ENCODE assay signal across 9 mouse cellular contexts in genomic region chr7:128532441-128533166, GRCm38 (mm10). TPM values are rescaled to one million over a fixed set of nuclear protein-coding genes. Genes with fewer than 3 reads are reported as not detected.
A peak's percentile ranks its signal among the peaks of the same experiment; 100 is the strongest.
DNase-seq lines count a peak whose midpoint lies in the region; ATAC-seq and TF ChIP-seq lines count a peak whose summit lies in the region.
"Had no signal": no experiment of that assay in that cellular context is flagged by ENCODE, and none has a peak within 500 bp of the region (broad histone marks: within the 10 kb centered on the region; RNA-seq: fewer than 3 reads in every experiment).

No protein-coding gene starts in this region.

- no peak for ATAC-seq in intestine, postnatal 0 days
- no peak for ATAC-seq in monocyte, adult 5-6 weeks (replicated peaks; ENCODE audit: insufficient number of reproducible peaks, low FRiP score, low TSS enrichment, poor library complexity, severe bottlenecking)

- no peak overlapping the region for H3K9ac ChIP-seq in intestine, postnatal 0 days (ENCODE audit: low read depth, low read length)
- H3K9ac ChIP-seq: liver, embryonic 14.5 days; neural tube, embryonic 12.5 days had no signal

- H3K4me2 ChIP-seq in intestine, postnatal 0 days (replicated peaks; ENCODE audit: low read depth) = no peak overlapping the region
- H3K4me2 ChIP-seq: neural tube, embryonic 12.5 days had no signal

- H3K27ac ChIP-seq in kidney, adult 2 months (ENCODE audit: insufficient read depth, low read depth, low read length) = peak overlapping the region; percentile 8; the same call in 1 of the 2 replicates
- peak overlapping the region; percentile 32 for H3K27ac ChIP-seq in embryonic facial prominence, embryonic 10.5 days (replicated peaks)
- H3K27ac ChIP-seq in intestine, postnatal 0 days (ENCODE audit: low read depth, low read length) = peak overlapping the region; percentile 35; the same call in 1 of the 2 replicates
- H3K27ac ChIP-seq: liver, embryonic 14.5 days; neural tube, embryonic 12.5 days had no signal

- WGBS in kidney, adult 2 months = 67% methylated on average over 6 of the region's 6 CpGs
- WGBS in embryonic facial prominence, embryonic 10.5 days = 73% methylated on average over 6 of the region's 6 CpGs
- WGBS in intestine, postnatal 0 days = 72% methylated on average over 6 of the region's 6 CpGs

- no peak for TF ChIP-seq POLR2A in kidney, adult 2 months (IDR thresholded peaks at IDR 0.05; ENCODE audit: low read depth, low read length)

- no peak overlapping the region for H3K4me3 ChIP-seq in kidney, adult 2 months (ENCODE audit: insufficient read depth, low read depth, low read length)
- H3K4me3 ChIP-seq in embryonic facial prominence, embryonic 10.5 days = no peak overlapping the region
- no peak overlapping the region for H3K4me3 ChIP-seq in intestine, postnatal 0 days (ENCODE audit: low read depth, low read length)
- H3K4me3 ChIP-seq: neural tube, embryonic 12.5 days had no signal

- peaks cover 35% of the 10 kb centered on the region for H3K4me1 ChIP-seq in kidney, adult 2 months (ENCODE audit: control insufficient read depth, insufficient read depth, low read length)
- peaks cover 82% of the 10 kb centered on the region for H3K4me1 ChIP-seq in embryonic facial prominence, embryonic 10.5 days
- 0 out of 2 replicates have a peak, but pooled peaks cover 10% of the 10 kb centered on the region for H3K4me1 ChIP-seq in intestine, postnatal 0 days (replicated peaks; ENCODE audit: control insufficient read depth, insufficient read depth, low read length)

- no peak for DNase-seq in kidney, adult 2 months
- DNase-seq in kidney, postnatal 36 days = no peak
- DNase-seq in MN1 (ENCODE audit: low spot score) = peak; percentile 40
- DNase-seq in embryonic facial prominence, embryonic 10.5 days (ENCODE audit: low spot score) = no peak
- no peak for DNase-seq in retina, postnatal 1 day

- H3K27me3 ChIP-seq in kidney, adult 2 months (replicated peaks; ENCODE audit: control insufficient read depth, insufficient read depth, low read length) = no peaks in the 10 kb centered on the region
- H3K27me3 ChIP-seq in embryonic facial prominence, embryonic 10.5 days (replicated peaks; ENCODE audit: low read depth, poor library complexity, severe bottlenecking) = no peaks in the 10 kb centered on the region
- H3K27me3 ChIP-seq in intestine, postnatal 0 days (replicated peaks; ENCODE audit: control insufficient read depth, insufficient read depth, low read length) = peaks cover 12% of the 10 kb centered on the region
- H3K27me3 ChIP-seq: neural tube, embryonic 12.5 days had no signal

- no peaks in the 10 kb centered on the region for H3K9me3 ChIP-seq in embryonic facial prominence, embryonic 10.5 days
- H3K9me3 ChIP-seq in intestine, postnatal 0 days (ENCODE audit: control insufficient read depth) = no peaks in the 10 kb centered on the region
- H3K9me3 ChIP-seq: neural tube, embryonic 12.5 days had no signal

- H3K36me3 ChIP-seq in kidney, adult 2 months (ENCODE audit: control insufficient read depth, insufficient read depth, low read length) = no peaks in the 10 kb centered on the region
- no peaks in the 10 kb centered on the region for H3K36me3 ChIP-seq in embryonic facial prominence, embryonic 10.5 days (replicated peaks)
- H3K36me3 ChIP-seq in intestine, postnatal 0 days (ENCODE audit: control insufficient read depth, insufficient read depth) = 0 out of 2 replicates have a peak, but pooled peaks cover 3% of the 10 kb centered on the region
- H3K36me3 ChIP-seq: neural tube, embryonic 12.5 days had no signal

- no peak for TF ChIP-seq CTCF in kidney, adult 2 months (conservative IDR thresholded peaks at IDR 0.05; ENCODE audit: insufficient read depth, insufficient read length, low read depth, low read length)
- TF ChIP-seq CTCF in intestine, postnatal 0 days (IDR thresholded peaks at IDR 0.05; ENCODE audit: low read depth) = no peak

RNA-seq across cellular contexts. Expression of gene Bag3, which starts 9.2 kb away (rescaled TPM):
- 27.6 and 28.3 TPM in 2 replicates for polyA plus RNA-seq in kidney, adult 2 months (2012; rRNA removed)
- polyA plus RNA-seq in embryonic facial prominence, embryonic 10.5 days (2016; fragmentation: Nextera tagmentation; extraction: Ambion mirVana) = 11.2 and 11.5 TPM in 2 replicates
- polyA plus RNA-seq in intestine, postnatal 0 days (2015; fragmentation: Nextera tagmentation; extraction: Ambion mirVana) = 7.4 and 7.5 TPM in 2 replicates
- total RNA-seq in monocyte, adult 5-6 weeks (2017) = 17.2 to 24.9 TPM (median 19.5 TPM) in 3 replicates
